Mouse (Mus musculus): ENCODE measurements around the gene Nemp1.
A peak's percentile ranks its signal among the peaks of the same experiment; 100 is the strongest.

The Nemp1 gene

GRCm38 (mm10) chr10:127666501-127667268, at the start of gene Nemp1:
Gene Nemp1 (plus strand): TSS chr10:127666901.
- peak; percentile 86 for DNase-seq (ENCODE audit: low read depth)

- DNase-seq (ENCODE audit: low read depth) = no peak
These were observed 49.4 kb upstream of the Nemp1 start for GRCm38 (mm10) chr10:127617294-127617693.

GRCm38 (mm10) chr10:127618173-127618572, 48.5 kb upstream of the Nemp1 start:
- DNase-seq (ENCODE audit: low read depth) = no peak

- DNase-seq (ENCODE audit: low read depth) = no peak
These were observed 47.5 kb upstream of the Nemp1 start for GRCm38 (mm10) chr10:127619119-127619721.

- no peak for DNase-seq (ENCODE audit: low read depth)
These were observed 46.7 kb upstream of the Nemp1 start for GRCm38 (mm10) chr10:127619941-127620405.

- DNase-seq (ENCODE audit: low read depth) = no peak
These were observed 46.1 kb upstream of the Nemp1 start, which contains the start of gene Lrp1 for GRCm38 (mm10) chr10:127620406-127621190. Gene Lrp1 (minus strand): TSS chr10:127621148.

- peak; percentile 95 for DNase-seq (ENCODE audit: low read depth)
These were observed 45.3 kb upstream of the Nemp1 start for GRCm38 (mm10) chr10:127621191-127622056.

- no peak for DNase-seq (ENCODE audit: low read depth)
These were observed 44.7 kb upstream of the Nemp1 start for GRCm38 (mm10) chr10:127622057-127622392.

- DNase-seq (ENCODE audit: low read depth) = no peak
These were observed 44.0 kb upstream of the Nemp1 start for GRCm38 (mm10) chr10:127622661-127623060.

GRCm38 (mm10) chr10:127623439-127624216, 43.1 kb upstream of the Nemp1 start:
- DNase-seq (ENCODE audit: low read depth) = no peak

GRCm38 (mm10) chr10:127626433-127626832, 40.3 kb upstream of the Nemp1 start:
- DNase-seq (ENCODE audit: low read depth) = no peak

- DNase-seq (ENCODE audit: low read depth) = no peak
These were observed 35.2 kb upstream of the Nemp1 start for GRCm38 (mm10) chr10:127631261-127632214.

- DNase-seq (ENCODE audit: low read depth) = no peak
These were observed 33.9 kb upstream of the Nemp1 start for GRCm38 (mm10) chr10:127632668-127633271.

GRCm38 (mm10) chr10:127640421-127640820, 26.3 kb upstream of the Nemp1 start:
- DNase-seq (ENCODE audit: low read depth) = no peak

- DNase-seq (ENCODE audit: low read depth) = no peak
These were observed 24.6 kb upstream of the Nemp1 start for GRCm38 (mm10) chr10:127641861-127642771.

GRCm38 (mm10) chr10:127642772-127643552, 23.7 kb upstream of the Nemp1 start, which contains the start of gene Stat6:
Gene Stat6 (plus strand): TSS chr10:127642986.
- no peak for DNase-seq (ENCODE audit: low read depth)

- no peak for DNase-seq (ENCODE audit: low read depth)
These were observed 23.0 kb upstream of the Nemp1 start for GRCm38 (mm10) chr10:127643553-127644238.

Measured in fibroblast of lung, adult 2 months (primary cell).